Mouse (Mus musculus): ENCODE data around the gene Sdc1.
A peak's percentile ranks its signal among the peaks of the same experiment; 100 is the strongest.

The Sdc1 gene

GRCm38 (mm10) chr12:8770946-8771843 is at the start of gene Sdc1:
Gene Sdc1 (plus strand): TSS chr12:8771323.
- DNase-seq = peak; percentile 87

- no peak for DNase-seq
These were observed 44.2 kb upstream of the Sdc1 start for GRCm38 (mm10) chr12:8726890-8727289.

DNA sequence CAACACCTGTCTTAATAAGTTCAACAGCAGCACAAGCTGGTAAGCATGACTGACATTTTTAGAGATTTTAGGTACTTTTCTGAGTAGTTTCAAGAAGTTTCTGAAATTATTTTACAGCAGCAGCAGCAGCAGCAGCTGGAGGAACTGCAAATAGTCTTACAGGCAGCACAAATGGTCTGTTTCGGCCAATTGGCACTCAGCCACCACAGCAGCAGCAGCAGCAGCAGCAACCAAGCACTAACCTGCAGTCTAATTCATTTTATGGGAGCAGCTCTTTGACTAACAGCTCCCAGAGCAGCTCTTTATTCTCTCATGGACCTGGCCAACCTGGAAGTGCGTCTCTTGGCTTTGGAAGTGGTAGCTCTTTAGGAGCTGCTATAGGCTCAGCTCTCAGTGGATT is 42.4 kb upstream of the Sdc1 start:
- no peak for DNase-seq

DNA sequence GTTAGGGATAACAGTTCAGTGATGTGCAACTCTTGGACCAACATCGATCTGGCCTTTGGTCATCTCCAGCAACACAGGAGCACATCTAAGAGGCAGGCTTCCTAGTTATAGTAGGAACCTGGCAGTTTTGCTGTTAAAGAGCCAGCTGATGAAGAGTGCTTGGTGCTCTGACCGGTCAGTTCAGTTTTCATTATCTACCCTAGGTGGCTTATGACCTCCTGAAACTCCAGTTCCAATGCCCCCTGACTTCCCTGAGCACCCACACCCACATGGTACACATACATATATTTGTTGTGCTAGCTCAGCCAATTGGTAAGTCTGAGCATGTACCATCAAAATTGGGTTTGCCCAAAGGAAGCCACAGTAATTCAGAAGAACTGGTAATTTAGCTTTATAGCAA is 17.5 kb upstream of the Sdc1 start:
- DNase-seq = no peak

DNA sequence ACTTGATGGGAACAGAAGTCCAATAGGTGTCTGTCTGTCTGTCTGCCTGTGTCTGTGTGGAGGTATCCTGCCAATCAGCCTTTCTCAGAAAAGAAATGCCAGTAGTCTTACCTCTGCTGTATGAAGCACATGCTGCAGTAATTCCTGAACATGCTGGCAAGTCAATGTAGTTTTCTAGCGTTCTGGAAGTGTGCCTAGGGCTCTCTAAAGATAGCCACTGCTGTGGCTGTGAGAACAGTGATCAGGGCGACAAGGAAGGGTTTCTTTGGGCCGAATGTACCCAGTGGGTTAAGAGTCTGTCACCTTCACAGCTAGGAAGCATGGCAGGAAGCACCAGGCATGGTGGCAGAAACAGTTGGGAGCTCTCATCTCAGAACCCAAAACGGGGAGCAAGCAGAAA is 17.0 kb upstream of the Sdc1 start:
- DNase-seq = no peak

- DNase-seq = no peak
These were observed 13.1 kb upstream of the Sdc1 start for GRCm38 (mm10) chr12:8758029-8758428.

- DNase-seq = no peak
These were observed 12.0 kb upstream of the Sdc1 start for GRCm38 (mm10) chr12:8759115-8759514.

DNA sequence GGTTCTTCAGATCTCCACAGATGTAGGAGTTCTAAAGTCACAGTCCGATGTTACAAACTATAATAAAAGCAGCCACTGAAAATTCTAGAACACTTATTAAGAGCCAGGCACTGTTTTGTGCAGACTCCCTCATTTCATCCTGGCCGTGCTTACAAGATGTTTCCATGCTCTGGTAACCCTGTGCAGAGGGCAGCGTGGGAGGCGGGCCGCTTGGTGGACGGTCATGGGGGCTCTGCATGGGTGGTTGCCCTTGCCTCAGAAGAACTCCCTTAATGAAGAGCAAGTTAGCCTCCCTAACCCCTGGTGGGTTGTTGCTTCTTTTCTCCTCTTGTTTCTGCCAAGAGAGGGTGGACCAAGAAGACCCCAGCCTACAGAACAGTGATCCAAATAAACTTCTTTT is 11.3 kb upstream of the Sdc1 start:
- DNase-seq = no peak

GRCm38 (mm10) chr12:8760561-8760960 is 10.6 kb upstream of the Sdc1 start:
- DNase-seq = no peak

DNA sequence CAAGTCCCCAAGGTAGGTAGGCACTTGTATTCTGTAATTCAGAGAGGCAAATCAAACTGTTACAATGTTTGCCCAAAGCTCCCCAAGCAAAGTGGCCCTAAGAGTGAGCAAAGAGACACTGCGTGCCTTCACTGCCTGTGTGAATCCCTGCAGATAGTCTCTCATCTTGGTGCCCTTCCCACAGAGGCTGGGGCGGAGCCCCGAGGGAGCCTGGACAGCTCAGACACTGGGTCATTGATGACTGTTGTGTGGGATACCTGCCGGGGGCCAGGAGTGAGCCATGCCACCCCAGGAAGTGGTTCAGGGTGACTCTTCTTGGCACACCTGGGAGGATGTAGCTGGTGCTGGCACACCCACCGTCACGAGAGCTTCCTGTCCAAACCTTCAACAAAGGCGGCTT is 10.1 kb upstream of the Sdc1 start:
- no peak for DNase-seq

GRCm38 (mm10) chr12:8762667-8763066 is 8.5 kb upstream of the Sdc1 start:
- no peak for DNase-seq

- DNase-seq = peak; percentile 53
These were observed 6.7 kb upstream of the Sdc1 start for GRCm38 (mm10) chr12:8764221-8764930.

DNA sequence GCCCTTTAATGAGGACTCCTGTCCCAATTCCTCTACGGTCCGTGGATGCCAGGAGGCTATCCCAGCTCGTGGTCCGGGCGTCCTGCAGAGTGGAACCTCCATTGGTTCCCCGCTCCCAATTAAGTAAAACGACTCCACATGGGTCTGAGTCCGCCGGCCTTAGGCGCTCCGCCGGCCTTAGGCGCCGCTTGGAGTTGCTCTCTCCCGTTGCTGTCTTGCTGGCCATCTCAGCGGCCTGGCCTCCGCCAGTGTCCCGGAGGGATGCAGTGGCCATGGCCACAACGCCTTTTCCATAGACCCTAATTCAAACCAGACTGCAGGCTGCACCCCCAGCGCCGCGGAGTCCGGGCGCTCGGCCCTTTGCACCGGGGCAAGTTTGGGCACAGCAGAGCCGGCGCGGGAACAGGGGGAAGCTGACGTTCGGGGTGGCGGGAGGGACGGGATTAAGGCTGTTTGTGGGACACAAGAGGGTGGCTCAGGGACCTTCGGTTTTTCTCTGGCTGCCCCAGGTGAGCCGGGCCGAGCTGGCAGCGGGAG is 789 bp downstream of the Sdc1 start:
- no peak for DNase-seq

DNA sequence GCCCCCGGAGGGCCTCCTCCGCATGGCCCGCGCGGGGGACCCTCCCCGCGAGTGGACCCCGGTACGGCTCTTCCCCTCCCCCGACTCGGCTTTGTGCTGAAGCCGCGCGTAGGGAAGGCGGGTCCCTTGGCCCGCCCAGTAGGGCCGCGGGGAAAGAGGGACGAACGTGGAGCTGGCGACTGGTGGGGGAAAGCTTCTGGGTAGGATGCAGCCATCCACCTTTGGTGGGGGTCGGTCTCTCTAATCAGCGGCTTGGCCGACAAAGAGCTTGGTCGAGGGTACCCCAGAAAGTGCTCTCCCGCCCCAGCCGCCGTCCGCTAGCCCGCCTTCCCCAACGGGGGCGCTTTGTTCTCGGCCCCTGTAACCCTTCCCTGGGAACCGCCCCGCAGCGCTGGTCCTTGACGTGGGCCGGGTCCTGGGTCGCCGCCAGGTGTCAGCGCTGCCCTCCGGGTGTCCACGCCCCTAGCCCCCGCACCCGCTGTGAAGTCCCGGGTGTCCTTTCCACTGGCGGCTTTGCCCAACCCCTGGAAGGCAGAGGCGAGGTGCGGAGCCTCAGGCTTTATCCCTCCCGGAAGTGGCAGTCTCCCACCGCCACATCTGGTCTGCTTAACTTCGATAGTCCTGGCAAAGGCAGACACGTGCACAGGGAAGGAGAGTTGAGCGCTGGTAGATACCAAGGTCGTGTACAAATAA is 1.5 kb downstream of the Sdc1 start:
- DNase-seq = peak; percentile 62

DNA sequence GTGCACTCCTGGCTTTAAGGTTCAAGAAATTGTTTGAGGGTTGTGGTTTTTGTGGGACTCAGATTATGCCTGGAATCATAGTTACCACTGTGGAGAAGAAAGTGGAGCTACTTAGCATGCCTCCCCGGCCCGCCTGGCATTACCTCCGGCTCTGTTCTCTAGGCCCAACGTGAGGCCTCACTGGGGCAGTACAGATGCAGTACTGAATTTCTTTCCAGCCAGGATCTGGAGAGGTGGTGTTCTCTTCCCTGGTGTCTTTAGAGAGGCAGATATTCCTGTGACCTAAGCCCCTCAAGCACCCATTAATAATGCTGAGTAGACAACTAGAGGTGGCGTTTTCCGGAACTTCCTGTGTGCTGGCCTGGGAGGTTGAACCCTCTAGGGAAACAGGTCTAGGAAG is 2.2 kb downstream of the Sdc1 start:
- no peak for DNase-seq

DNA sequence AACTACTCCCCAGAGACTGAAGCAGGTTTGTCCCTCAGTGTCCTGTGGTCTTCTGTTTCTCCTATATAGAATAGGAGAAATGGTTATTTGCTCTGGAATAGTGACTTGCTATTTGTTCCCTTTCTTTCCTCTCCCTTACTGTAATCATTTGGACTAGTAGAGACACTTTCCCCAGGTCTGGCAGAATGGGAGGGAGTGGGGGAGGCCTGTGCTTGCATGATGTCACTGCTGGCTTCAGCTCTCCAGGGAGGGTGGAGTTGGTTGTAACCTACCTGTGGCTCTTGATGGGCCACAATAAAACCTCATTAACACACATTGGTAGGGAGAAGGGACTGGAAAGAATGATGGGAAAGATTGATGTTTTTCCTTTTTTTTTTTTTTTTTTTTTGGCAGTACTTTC is 3.1 kb downstream of the Sdc1 start:
- DNase-seq = peak; percentile 48

DNA sequence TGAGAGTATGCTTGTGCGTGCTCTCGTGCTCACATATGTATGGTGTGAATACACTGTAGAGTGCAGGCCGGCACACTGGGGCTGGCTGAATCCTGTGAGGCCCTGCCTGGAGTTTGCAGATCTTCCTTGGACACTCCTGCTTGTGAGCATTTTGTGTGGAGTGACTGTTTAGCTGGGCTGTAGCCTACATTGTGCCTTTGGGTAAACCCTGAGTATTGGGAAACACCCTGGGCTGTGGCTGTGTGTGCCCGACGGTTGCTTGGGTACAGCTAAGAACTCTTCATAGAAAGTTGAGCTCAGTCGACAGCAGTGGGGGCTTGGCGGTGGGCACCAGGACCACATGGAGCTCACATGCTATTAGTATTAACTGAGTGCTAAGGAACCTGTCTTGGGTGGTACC is 5.1 kb downstream of the Sdc1 start:
- DNase-seq = no peak

GRCm38 (mm10) chr12:8776741-8777140 is 5.6 kb downstream of the Sdc1 start:
- no peak for DNase-seq

DNA sequence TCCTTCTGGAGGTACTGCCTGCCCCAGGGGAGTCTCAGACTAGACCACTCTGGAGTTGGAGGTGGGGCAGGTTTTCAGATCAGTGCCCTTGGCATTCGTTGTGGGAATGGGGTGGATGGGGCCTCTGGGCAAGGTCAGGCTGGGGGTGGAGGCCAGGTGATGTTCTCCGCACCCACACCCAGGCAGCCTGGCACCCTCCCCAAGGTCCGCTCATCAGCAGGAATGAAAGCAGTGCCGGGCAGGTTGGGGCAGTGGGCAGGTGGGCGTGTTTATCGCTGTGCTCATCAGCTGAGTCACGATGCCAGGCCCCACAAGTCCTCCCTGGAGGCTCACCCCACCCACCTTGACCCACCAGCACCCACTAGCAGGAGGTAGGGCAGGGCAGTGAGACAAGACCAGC is 7.0 kb downstream of the Sdc1 start:
- DNase-seq = no peak

DNA sequence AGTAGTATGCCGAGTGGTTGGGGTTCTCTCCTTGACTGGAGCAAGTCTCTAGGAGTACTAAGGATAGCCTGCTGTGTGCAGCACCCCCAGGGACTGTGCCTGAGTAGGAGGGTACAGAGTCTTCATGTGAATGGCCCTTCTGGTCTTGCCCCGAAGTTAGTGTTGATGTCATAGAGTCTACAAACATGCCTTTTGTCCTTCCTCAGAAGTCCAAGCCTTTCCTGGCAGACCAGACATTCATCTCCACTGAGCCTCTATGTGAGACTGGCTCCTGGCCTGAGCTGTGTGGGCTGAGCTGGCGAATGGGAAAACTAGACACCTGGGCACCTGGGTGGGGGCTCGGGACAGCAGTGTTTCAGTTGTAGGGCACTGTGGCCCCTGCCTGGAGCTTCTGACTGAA is 8.7 kb downstream of the Sdc1 start:
- no peak for DNase-seq

DNA sequence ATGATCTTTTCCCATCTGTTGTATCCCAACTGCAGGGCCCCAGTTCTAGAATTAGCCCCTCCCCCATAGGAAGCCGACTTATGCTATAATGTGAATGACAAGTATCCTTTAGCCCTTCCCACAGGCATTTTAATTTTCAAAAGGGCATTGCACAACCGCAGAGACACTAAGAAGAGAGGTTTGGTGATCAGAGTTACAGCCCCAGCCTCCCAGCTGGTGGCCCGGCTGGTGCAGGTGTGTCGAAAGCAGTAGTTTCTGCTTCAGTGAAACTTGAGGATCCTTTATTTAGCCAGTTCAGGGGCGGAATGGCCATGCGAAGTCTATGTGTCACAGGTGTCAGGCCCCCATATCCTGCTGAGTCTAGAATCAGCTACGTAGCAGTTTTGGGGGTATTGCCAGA is 10.0 kb downstream of the Sdc1 start:
- DNase-seq = no peak

DNA sequence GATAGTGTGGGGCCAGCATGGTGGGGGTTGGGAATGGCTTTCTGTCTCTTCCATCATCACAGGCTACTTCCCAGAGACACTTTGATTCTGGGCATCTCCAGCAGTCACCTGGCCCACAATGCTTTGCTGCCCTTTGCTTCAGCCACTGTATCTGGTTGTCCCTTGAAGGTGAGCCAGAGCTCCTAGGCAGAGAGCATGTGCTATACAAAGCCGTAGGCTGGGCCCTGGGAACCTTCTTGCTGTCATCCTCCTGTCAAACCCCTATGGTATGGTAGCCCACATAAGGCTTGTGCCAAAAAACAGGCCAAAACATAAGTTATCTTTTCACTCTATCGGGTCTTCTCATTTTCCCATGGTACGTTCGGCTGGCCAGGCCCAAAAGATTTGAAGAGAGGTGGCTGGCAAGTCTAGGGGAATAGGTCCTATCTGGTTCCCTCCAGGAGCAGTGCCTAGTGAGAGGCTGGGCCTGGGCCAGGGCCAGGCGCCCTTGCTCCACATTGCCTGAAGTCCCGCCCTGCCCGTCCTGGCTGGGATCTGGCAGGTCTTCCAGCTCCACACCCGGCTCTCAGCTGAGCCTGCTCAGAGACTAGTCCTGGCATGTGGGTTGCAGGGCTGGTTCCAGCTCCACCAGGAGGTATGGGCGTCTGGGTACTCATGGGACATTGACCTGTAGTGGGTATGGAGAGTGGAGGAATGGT is 10.7 kb downstream of the Sdc1 start:
- peak; percentile 86 for DNase-seq

- DNase-seq = no peak
These were observed 11.4 kb downstream of the Sdc1 start for GRCm38 (mm10) chr12:8782565-8782964.
